Mouse (Mus musculus) forebrain, embryonic 12.5 days (tissue): ENCODE data around the gene Habp2. TPM values are rescaled to one million over a fixed set of nuclear protein-coding genes. Genes with fewer than 3 reads are reported as not detected.

Source experiments
- ATAC-seq: fragments of 200-750 bp; cut with Nextera tagmentation; 2 replicates; pipeline ENCODE4 v1.8.0; 2017; ENCODE audit warnings: moderate TSS enrichment; ENCODE audit not compliant: low FRiP score
- H3K27ac ChIP-seq: fragments of 300-500 bp; sonication (generic); 2 replicates; pipeline ENCODE4 v1.5.1; 2016; ENCODE audit warnings: mild to moderate bottlenecking
- H3K27me3 ChIP-seq: fragments of 300-500 bp; sonication (generic); 2 replicates; pipeline ENCODE4 v1.6.1; 2016; ENCODE audit warnings: mild to moderate bottlenecking
- H3K36me3 ChIP-seq: fragments of 300-500 bp; sonication (generic); replicated peaks from 2 replicates; pipeline ENCODE4 v1.6.1; 2016; ENCODE audit warnings: mild to moderate bottlenecking
- H3K4me1 ChIP-seq: fragments of 300-500 bp; sonication (generic); 2 replicates; pipeline ENCODE4 v1.6.1; 2016
- H3K4me2 ChIP-seq: fragments of 300-500 bp; sonication (generic); 2 replicates; pipeline ENCODE4 v1.6.1; 2016; ENCODE audit warnings: mild to moderate bottlenecking, moderate library complexity
- H3K4me3 ChIP-seq: fragments of 300-500 bp; sonication (generic); replicated peaks from 2 replicates; pipeline ENCODE4 v1.5.1; 2016; ENCODE audit warnings: mild to moderate bottlenecking
- H3K9ac ChIP-seq: fragments of 300-500 bp; sonication (generic); 2 replicates; pipeline ENCODE4 v1.6.1; 2016; ENCODE audit warnings: mild to moderate bottlenecking
- H3K9me3 ChIP-seq: fragments of 300-500 bp; sonication (generic); 2 replicates; pipeline ENCODE4 v1.6.1; 2016
- WGBS: fragments of 180-500 bp; shearing (Covaris S2); methylation state at CpG from one replicate; pipeline ENCODE4 v1.1.7; 2016; 5-methylcytosine and 5-hydroxymethylcytosine counted together
- polyA plus RNA-seq: library from polyadenylated mRNA; unstranded; fragments of >200 nt; fragmentation: Nextera tagmentation; extraction: Ambion mirVana; gene quantifications from 2 replicates; pipeline ENCODE4 v1.2.1, GENCODE M21; 2016

The Habp2 gene
- polyA plus RNA-seq, 1 experiment from 2014 or later, result not detected

DNA sequence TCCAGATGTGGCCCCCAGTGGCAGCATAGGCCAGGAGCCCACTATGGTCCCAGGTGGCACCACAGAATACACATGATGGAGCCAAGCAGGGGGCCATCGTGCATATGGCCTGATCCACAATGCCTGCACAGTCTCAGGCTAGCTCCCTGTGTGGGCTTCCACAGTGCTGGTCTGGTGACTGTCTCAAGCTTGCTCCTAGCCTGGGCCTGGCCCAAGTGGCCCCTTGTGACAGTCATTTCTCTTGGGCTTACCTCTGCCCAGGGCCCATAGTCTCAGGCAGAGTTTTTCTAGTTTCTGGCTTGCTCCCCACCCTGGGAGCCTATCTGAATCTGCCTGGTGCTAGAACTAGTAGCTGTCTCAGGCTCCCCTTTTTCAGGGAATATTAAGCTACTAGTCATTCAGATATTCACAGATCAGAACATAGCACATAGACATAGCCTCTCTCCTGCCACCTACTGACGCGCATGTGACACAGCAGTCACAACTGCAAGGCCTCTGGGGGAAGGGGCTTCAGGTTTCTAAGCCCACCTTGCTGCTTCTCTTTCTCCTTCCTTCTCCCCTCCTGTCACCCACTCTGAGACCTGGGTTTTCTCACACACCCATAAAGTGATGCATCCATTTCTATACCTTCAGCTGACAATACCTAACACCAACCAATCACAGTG is 9.7 kb upstream of the Habp2 start:
- Histone ChIP-seq H3K36me3 (no peaks in the 10 kb centered on the region), H3K9ac (no peak overlapping the region), H3K27me3 (peaks cover 19% of the 10 kb centered on the region), H3K4me2 (no peak overlapping the region), H3K4me1 (no peaks in the 10 kb centered on the region), H3K9me3 (no peaks in the 10 kb centered on the region), H3K4me3 (no peak overlapping the region), H3K27ac (no peak overlapping the region)
- ATAC-seq, result no peak
- WGBS, result 50% methylated on average over 3 of the region's 3 CpGs

DNA sequence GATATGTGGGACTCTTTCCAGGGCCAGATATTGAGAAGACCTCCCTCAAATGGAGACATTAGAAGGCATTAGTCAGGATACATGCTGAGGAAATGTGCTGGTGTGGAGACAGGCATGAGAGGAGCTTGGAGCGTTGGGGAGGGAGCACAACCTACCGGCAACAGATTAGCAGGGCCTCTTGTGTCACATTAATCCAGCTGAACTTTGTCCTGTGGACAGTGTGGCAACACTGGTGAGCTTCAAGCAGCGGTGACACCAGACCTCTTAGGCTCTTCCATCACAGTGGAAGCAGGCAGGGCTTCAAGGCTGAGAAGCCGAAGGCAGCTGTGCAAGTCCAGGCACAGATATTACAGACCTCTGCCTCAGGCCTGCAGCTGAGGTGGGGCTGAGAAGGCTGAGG is 9.0 kb upstream of the Habp2 start:
- Histone ChIP-seq H3K4me1 (no peaks in the 10 kb centered on the region), H3K36me3 (no peaks in the 10 kb centered on the region), H3K9ac (no peak overlapping the region), H3K27me3 (peaks cover 19% of the 10 kb centered on the region), H3K4me3 (no peak overlapping the region), H3K9me3 (no peaks in the 10 kb centered on the region), H3K4me2 (no peak overlapping the region), H3K27ac (no peak overlapping the region)
- 83% methylated on average over 4 of the region's 4 CpGs for WGBS
- no peak for ATAC-seq

DNA sequence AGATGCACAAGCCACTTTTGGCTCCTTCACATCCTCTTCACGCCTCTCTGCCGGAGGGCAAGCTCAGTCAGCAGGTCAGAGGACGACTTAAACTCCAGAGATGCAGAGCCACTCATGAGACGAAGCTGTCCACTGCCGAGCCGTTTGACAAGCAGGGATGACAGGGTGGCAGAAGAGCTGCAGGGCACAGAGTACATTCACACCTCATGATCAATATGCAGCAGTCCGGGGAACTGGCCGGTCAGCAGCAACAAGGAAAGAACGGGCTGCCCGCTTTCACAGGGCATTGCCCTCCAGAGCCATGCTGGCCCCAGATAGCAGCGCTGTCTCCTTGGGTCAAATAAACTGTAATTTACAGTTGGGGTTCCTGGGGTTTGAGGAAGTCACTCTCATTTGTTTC is 8.6 kb upstream of the Habp2 start:
- Histone ChIP-seq H3K36me3 (no peaks in the 10 kb centered on the region), H3K4me2 (no peak overlapping the region), H3K4me1 (no peaks in the 10 kb centered on the region), H3K9ac (no peak overlapping the region), H3K27ac (no peak overlapping the region), H3K27me3 (peaks cover 19% of the 10 kb centered on the region), H3K9me3 (no peaks in the 10 kb centered on the region), H3K4me3 (no peak overlapping the region)
- ATAC-seq, result no peak
- WGBS, result 92% methylated on average over 11 of the region's 11 CpGs

- H3K9ac ChIP-seq, result no peak overlapping the region
- H3K27me3 ChIP-seq, result peaks cover 10% of the 10 kb centered on the region; the same call in 1 of the 2 replicates
- no peaks in the 10 kb centered on the region for H3K4me1 ChIP-seq
- H3K9me3 ChIP-seq, result no peaks in the 10 kb centered on the region
- no peak overlapping the region for H3K4me3 ChIP-seq
- ATAC-seq, result no peak
- H3K36me3 ChIP-seq, result no peaks in the 10 kb centered on the region
- 89% methylated on average over 4 of the region's 4 CpGs for WGBS
- no peak overlapping the region for H3K4me2 ChIP-seq
- no peak overlapping the region for H3K27ac ChIP-seq
Observed at GRCm38 (mm10) chr19:56285222-56285621, 1.7 kb upstream of the Habp2 start.

GRCm38 (mm10) chr19:56287580-56288367 is 837 bp downstream of the Habp2 start:
- Histone ChIP-seq H3K4me2 (no peak overlapping the region), H3K4me1 (no peaks in the 10 kb centered on the region), H3K4me3 (no peak overlapping the region), H3K9me3 (no peaks in the 10 kb centered on the region), H3K27me3 (peaks cover 10% of the 10 kb centered on the region; the same call in 1 of the 2 replicates), H3K27ac (no peak overlapping the region), H3K36me3 (no peaks in the 10 kb centered on the region), H3K9ac (no peak overlapping the region)
- no peak for ATAC-seq
- WGBS, result 92% methylated on average over 15 of the region's 15 CpGs

GRCm38 (mm10) chr19:56288436-56288835 is 1.5 kb downstream of the Habp2 start:
- Histone ChIP-seq H3K9me3 (no peaks in the 10 kb centered on the region), H3K4me2 (no peak overlapping the region), H3K4me3 (no peak overlapping the region), H3K9ac (no peak overlapping the region), H3K27ac (no peak overlapping the region), H3K36me3 (no peaks in the 10 kb centered on the region), H3K27me3 (peaks cover 10% of the 10 kb centered on the region; the same call in 1 of the 2 replicates), H3K4me1 (no peaks in the 10 kb centered on the region)
- no peak for ATAC-seq
- 92% methylated on average over 4 of the region's 4 CpGs for WGBS

GRCm38 (mm10) chr19:56289642-56290041 is 2.7 kb downstream of the Habp2 start:
- no peak for ATAC-seq
- no peaks in the 10 kb centered on the region; the same call in 1 of the 2 replicates for H3K4me1 ChIP-seq
- no peak overlapping the region for H3K27ac ChIP-seq
- no peaks in the 10 kb centered on the region for H3K36me3 ChIP-seq
- no peaks in the 10 kb centered on the region for H3K9me3 ChIP-seq
- H3K4me3 ChIP-seq, result no peak overlapping the region
- H3K4me2 ChIP-seq, result no peak overlapping the region
- peaks cover 10% of the 10 kb centered on the region; the same call in 1 of the 2 replicates for H3K27me3 ChIP-seq
- H3K9ac ChIP-seq, result no peak overlapping the region
- 87% methylated on average over 8 of the region's 8 CpGs for WGBS

GRCm38 (mm10) chr19:56291898-56292297 is 5.0 kb downstream of the Habp2 start:
- Histone ChIP-seq H3K4me1 (peaks cover 4% of the 10 kb centered on the region), H3K4me2 (no peak overlapping the region), H3K36me3 (no peaks in the 10 kb centered on the region), H3K9me3 (no peaks in the 10 kb centered on the region), H3K27ac (no peak overlapping the region), H3K27me3 (no peaks in the 10 kb centered on the region), H3K4me3 (no peak overlapping the region), H3K9ac (no peak overlapping the region)
- ATAC-seq, result no peak
- WGBS, result 62% methylated on average over 6 of the region's 6 CpGs

DNA sequence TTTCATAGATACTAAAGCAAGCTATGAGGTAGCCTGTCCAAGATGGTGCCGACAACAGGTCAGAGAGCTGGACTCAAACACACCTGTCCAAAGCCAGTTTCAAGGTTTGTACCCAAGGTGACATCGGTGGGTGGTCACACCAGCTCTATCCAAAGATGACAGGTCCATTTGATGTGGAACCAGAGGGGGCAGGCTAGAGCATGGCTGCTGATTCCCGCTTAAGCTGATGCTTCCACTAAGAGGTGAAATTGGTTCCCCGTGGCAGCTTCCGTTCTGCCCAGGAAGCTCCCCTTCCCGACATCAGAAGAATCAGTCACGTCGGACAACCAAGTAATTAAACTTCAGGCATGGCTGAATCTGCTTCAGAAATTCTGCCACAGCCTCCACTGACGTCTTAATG is 5.4 kb downstream of the Habp2 start:
- ATAC-seq, result no peak
- 66% methylated on average over 9 of the region's 9 CpGs for WGBS
- Histone ChIP-seq H3K4me1 (peaks cover 6% of the 10 kb centered on the region), H3K27me3 (no peaks in the 10 kb centered on the region), H3K36me3 (no peaks in the 10 kb centered on the region), H3K4me3 (no peak overlapping the region), H3K27ac (no peak overlapping the region), H3K9ac (no peak overlapping the region), H3K4me2 (no peak overlapping the region), H3K9me3 (no peaks in the 10 kb centered on the region)

DNA sequence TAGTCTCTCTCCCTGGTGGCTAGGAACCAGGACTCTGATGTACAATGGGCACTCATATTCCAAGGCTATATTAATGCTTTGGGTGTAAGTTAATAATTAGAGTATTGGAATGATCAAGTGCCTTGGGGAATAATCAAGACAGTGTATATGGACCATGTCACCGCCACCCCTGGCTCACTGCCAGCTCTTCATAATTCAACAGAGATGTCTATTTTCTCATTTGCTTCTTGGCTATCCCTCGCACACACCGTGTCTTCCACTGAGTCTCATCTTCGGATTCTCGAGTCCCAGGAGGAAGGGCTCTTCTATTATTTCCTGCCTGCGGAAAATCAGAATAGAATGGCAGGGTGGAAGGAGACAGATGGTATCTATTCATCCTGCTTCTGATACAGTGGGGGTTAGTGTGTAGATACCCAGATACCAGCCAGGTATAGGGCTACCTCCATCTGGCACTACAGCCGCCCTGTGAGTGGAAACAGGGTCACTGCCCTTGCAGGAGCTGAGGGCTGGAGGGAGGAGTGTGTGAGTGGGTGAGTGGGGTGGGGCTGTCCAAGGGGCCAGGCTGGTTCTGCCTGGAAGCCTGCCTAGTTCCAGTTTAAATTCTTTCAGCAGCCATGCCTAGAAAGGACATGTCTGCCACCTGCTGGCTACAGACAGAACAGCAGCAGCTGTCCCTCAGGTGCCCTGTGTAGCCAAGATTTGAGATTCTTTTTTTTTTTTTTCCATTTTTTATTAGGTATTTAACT is 7.9 kb downstream of the Habp2 start:
- ATAC-seq, result peak; percentile 77
- H3K9ac ChIP-seq, result no peak overlapping the region

DNA sequence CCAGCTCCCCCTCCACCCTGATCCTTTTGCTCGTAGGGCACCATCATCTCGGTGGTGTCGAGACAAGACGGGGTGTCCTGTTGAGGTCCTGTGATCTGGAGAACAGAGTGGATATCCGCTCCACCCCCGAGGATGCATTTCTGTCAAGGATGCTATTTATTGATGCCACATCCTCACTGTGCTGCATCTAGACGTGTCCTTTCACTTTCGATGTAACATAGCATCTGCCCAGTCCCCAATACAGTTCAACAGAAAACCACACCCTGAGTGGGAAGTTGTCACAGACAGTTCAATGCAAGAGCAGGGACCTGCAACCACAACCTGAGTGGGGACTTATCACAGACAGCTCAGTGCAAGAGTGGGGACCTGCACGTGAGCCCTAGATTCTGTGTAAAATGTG is 9.7 kb downstream of the Habp2 start:
- Histone ChIP-seq H3K36me3 (no peaks in the 10 kb centered on the region), H3K4me2 (no peak overlapping the region), H3K27me3 (no peaks in the 10 kb centered on the region), H3K4me1 (peaks cover 8% of the 10 kb centered on the region), H3K9ac (no peak overlapping the region), H3K27ac (no peak overlapping the region), H3K9me3 (no peaks in the 10 kb centered on the region), H3K4me3 (no peak overlapping the region)
- 83% methylated on average over 9 of the region's 9 CpGs for WGBS
- ATAC-seq, result no peak

More for the DNA sequence above, 7.9 kb downstream of the Habp2 start:
- no peaks in the 10 kb centered on the region for H3K9me3 ChIP-seq
- WGBS, result 61% methylated on average over 7 of the region's 7 CpGs
- no peaks in the 10 kb centered on the region for H3K36me3 ChIP-seq
- no peaks in the 10 kb centered on the region for H3K27me3 ChIP-seq
- H3K4me1 ChIP-seq, result peaks cover 8% of the 10 kb centered on the region
- H3K4me3 ChIP-seq, result no peak overlapping the region
- H3K4me2 ChIP-seq, result no peak overlapping the region
- H3K27ac ChIP-seq, result no peak overlapping the region

- Histone ChIP-seq H3K27ac (no peak overlapping the region), H3K4me3 (no peak overlapping the region), H3K4me2 (no peak overlapping the region), H3K36me3 (no peaks in the 10 kb centered on the region), H3K9ac (no peak overlapping the region), H3K9me3 (no peaks in the 10 kb centered on the region), H3K4me1 (peaks cover 8% of the 10 kb centered on the region), H3K27me3 (no peaks in the 10 kb centered on the region)
- ATAC-seq, result no peak
- WGBS, result 72% methylated on average over 3 of the region's 3 CpGs
Observed at GRCm38 (mm10) chr19:56297264-56297663, 10.3 kb downstream of the Habp2 start.
